Mouse (Mus musculus): ENCODE results near the gene Prss57. TPM values are rescaled to one million over a fixed set of nuclear protein-coding genes. Genes with fewer than 3 reads are reported as not detected.

Gene Prss57
- polyA plus RNA-seq (2015; fragmentation: Nextera tagmentation; extraction: Ambion mirVana) = 0.36 and 0.62 TPM in 2 replicates

GRCm38 (mm10) chr10:79790861-79791260 is at the start of gene Prss57:
Gene Prss57 (minus strand): TSS chr10:79790961.
- no peaks in the 10 kb centered on the region for H3K9me3 ChIP-seq (ENCODE audit: control insufficient read depth, low read length)
- WGBS = 82% methylated on average over 4 of the region's 4 CpGs
- H3K4me2 ChIP-seq (ENCODE audit: low read length) = no peak within 1 kb of the TSS
- no peak for ATAC-seq
- no peak within 1 kb of the TSS for H3K27ac ChIP-seq (ENCODE audit: low read length)
- H3K9ac ChIP-seq (replicated peaks; ENCODE audit: low read depth, low read length) = no peak within 1 kb of the TSS
- H3K27me3 ChIP-seq (replicated peaks; ENCODE audit: control insufficient read depth, insufficient read depth, low read length) = no peaks in the 10 kb centered on the region
- H3K36me3 ChIP-seq (ENCODE audit: control insufficient read depth, insufficient read depth) = no peaks in the 10 kb centered on the region
- H3K4me3 ChIP-seq (replicated peaks; ENCODE audit: low read length) = no peak within 1 kb of the TSS
- peaks cover 12% of the 10 kb centered on the region for H3K4me1 ChIP-seq (replicated peaks; ENCODE audit: control insufficient read depth, insufficient read depth, low read length)

GRCm38 (mm10) chr10:79840091-79840490 is 49.3 kb upstream of the Prss57 start:
- ATAC-seq = no peak
- Histone ChIP-seq H3K4me3 (replicated peaks; ENCODE audit: low read length) (no peak overlapping the region), H3K36me3 (ENCODE audit: control insufficient read depth, insufficient read depth) (no peaks in the 10 kb centered on the region), H3K9me3 (ENCODE audit: control insufficient read depth, low read length) (no peaks in the 10 kb centered on the region), H3K4me2 (ENCODE audit: low read length) (no peak overlapping the region), H3K4me1 (replicated peaks; ENCODE audit: control insufficient read depth, insufficient read depth, low read length) (peaks cover 11% of the 10 kb centered on the region; the same call in 1 of the 2 replicates), H3K9ac (replicated peaks; ENCODE audit: low read depth, low read length) (no peak overlapping the region), H3K27ac (ENCODE audit: low read length) (0 out of 2 replicates have a peak overlapping the region, but pooled peaks have one; percentile 4), H3K27me3 (replicated peaks; ENCODE audit: control insufficient read depth, insufficient read depth, low read length) (no peaks in the 10 kb centered on the region)
- 84% methylated on average over 3 of the region's 3 CpGs for WGBS

DNA sequence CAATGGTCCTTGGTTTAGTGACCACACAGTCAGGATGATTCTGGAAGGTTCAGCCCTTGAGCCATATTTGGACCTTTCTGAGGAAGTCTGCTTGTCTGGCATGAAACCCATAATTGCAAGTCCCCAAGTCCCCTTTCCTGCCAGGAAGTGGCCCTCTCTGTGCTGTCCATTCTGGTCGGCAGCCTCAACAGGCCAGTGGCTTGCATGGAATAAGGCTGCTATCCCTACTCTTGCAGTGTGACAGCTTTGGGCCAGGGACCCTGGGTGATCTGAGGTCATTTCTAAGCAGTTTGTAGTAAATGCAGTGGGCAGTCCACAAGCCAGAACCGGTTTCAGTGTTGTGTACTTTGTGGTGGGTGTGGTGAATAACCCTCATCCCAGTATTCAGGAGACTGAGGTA is 47.4 kb upstream of the Prss57 start:
- Histone ChIP-seq H3K27me3 (replicated peaks; ENCODE audit: control insufficient read depth, insufficient read depth, low read length) (no peaks in the 10 kb centered on the region), H3K9ac (replicated peaks; ENCODE audit: low read depth, low read length) (no peak overlapping the region), H3K36me3 (ENCODE audit: control insufficient read depth, insufficient read depth) (no peaks in the 10 kb centered on the region), H3K4me1 (replicated peaks; ENCODE audit: control insufficient read depth, insufficient read depth, low read length) (peaks cover 8% of the 10 kb centered on the region; the same call in 1 of the 2 replicates), H3K4me2 (ENCODE audit: low read length) (no peak overlapping the region), H3K9me3 (ENCODE audit: control insufficient read depth, low read length) (no peaks in the 10 kb centered on the region), H3K27ac (ENCODE audit: low read length) (no peak overlapping the region), H3K4me3 (replicated peaks; ENCODE audit: low read length) (no peak overlapping the region)
- WGBS = 77% methylated on average over 2 of the region's 2 CpGs
- no peak for ATAC-seq

- H3K9ac ChIP-seq (replicated peaks; ENCODE audit: low read depth, low read length) = no peak overlapping the region
- WGBS = 97% methylated on average over 3 of the region's 3 CpGs
- H3K4me1 ChIP-seq (replicated peaks; ENCODE audit: control insufficient read depth, insufficient read depth, low read length) = peaks cover 7% of the 10 kb centered on the region; the same call in 1 of the 2 replicates
- ATAC-seq = no peak
- no peak overlapping the region for H3K4me2 ChIP-seq (ENCODE audit: low read length)
- no peak overlapping the region for H3K27ac ChIP-seq (ENCODE audit: low read length)
- H3K9me3 ChIP-seq (ENCODE audit: control insufficient read depth, low read length) = no peaks in the 10 kb centered on the region
- H3K4me3 ChIP-seq (replicated peaks; ENCODE audit: low read length) = no peak overlapping the region
- H3K27me3 ChIP-seq (replicated peaks; ENCODE audit: control insufficient read depth, insufficient read depth, low read length) = no peaks in the 10 kb centered on the region
- H3K36me3 ChIP-seq (ENCODE audit: control insufficient read depth, insufficient read depth) = no peaks in the 10 kb centered on the region
Observed at GRCm38 (mm10) chr10:79836918-79837317, 46.2 kb upstream of the Prss57 start.

- Histone ChIP-seq H3K4me3 (replicated peaks; ENCODE audit: low read length) (no peak overlapping the region), H3K4me2 (ENCODE audit: low read length) (no peak overlapping the region), H3K27ac (ENCODE audit: low read length) (no peak overlapping the region), H3K9ac (replicated peaks; ENCODE audit: low read depth, low read length) (no peak overlapping the region; the same call in 1 of the 2 replicates), H3K4me1 (replicated peaks; ENCODE audit: control insufficient read depth, insufficient read depth, low read length) (no peaks in the 10 kb centered on the region), H3K36me3 (ENCODE audit: control insufficient read depth, insufficient read depth) (no peaks in the 10 kb centered on the region), H3K27me3 (replicated peaks; ENCODE audit: control insufficient read depth, insufficient read depth, low read length) (no peaks in the 10 kb centered on the region), H3K9me3 (ENCODE audit: control insufficient read depth, low read length) (no peaks in the 10 kb centered on the region)
- ATAC-seq = peak; percentile 76
- WGBS = 21% methylated on average over 9 of the region's 9 CpGs
Observed at GRCm38 (mm10) chr10:79834769-79835398, 44.1 kb upstream of the Prss57 start.

DNA sequence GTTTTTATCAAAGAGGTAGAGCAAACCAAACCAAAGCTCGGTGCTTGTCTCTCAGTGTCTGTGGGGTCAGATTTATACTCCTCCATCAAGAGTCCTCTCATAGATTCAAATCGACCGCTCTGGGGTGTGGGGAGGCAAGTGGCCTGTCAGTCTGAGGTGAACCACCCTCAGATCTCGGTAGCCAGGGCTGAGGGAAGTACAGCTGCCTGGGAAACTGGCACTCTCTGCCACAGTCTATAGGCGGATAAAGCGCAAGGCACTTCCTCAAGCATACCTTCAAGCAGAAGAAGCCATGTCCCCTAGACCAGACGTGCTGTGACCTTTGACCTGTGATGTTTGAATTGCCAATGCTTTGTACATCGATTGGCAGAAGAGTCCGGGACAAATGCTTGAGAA is 42.0 kb upstream of the Prss57 start:
- Histone ChIP-seq H3K27ac (ENCODE audit: low read length) (no peak overlapping the region), H3K4me3 (replicated peaks; ENCODE audit: low read length) (no peak overlapping the region), H3K27me3 (replicated peaks; ENCODE audit: control insufficient read depth, insufficient read depth, low read length) (no peaks in the 10 kb centered on the region), H3K4me1 (replicated peaks; ENCODE audit: control insufficient read depth, insufficient read depth, low read length) (no peaks in the 10 kb centered on the region), H3K36me3 (ENCODE audit: control insufficient read depth, insufficient read depth) (no peaks in the 10 kb centered on the region), H3K9me3 (ENCODE audit: control insufficient read depth, low read length) (no peaks in the 10 kb centered on the region), H3K4me2 (ENCODE audit: low read length) (no peak overlapping the region), H3K9ac (replicated peaks; ENCODE audit: low read depth, low read length) (no peak overlapping the region)
- ATAC-seq = no peak
- WGBS = 78% methylated on average over 9 of the region's 9 CpGs

DNA sequence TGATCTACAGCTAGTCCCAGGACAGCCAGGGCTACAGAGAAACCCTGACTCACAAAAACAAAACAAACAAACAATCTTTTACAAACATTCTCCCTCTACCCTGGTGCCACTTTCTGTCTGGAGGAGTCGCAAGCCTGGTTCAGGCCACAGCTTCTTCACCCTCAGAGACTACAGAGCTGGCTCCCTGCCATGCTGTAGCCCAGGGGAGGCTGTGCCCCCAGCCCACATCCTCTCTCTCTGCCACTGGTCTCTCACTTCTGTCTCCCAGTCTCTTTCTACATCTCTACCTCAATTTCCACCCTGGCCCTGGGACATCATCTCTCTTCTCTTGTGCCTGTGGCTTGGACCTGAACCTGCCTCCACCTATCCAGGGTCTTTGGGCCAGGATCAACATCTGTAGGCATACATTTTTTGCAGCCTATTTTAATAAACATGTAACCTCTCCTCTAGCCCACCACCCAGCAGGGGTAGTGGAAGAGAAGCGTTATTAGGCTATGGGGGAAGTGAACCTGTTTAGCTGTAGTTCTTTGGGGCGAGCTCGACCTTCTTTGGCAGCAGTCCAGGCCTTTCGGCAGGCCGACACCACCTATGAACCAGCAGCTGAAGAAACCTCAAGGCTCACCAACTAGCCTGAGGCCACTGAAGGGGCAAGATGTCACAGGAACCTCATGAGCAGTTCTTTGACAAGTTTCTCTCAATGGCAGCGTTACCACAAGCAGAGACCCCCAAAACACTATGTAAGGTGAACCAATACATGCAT is 41.4 kb upstream of the Prss57 start:
- Histone ChIP-seq H3K27me3 (replicated peaks; ENCODE audit: control insufficient read depth, insufficient read depth, low read length) (no peaks in the 10 kb centered on the region), H3K9ac (replicated peaks; ENCODE audit: low read depth, low read length) (no peak overlapping the region), H3K4me3 (replicated peaks; ENCODE audit: low read length) (no peak overlapping the region), H3K4me2 (ENCODE audit: low read length) (no peak overlapping the region), H3K4me1 (replicated peaks; ENCODE audit: control insufficient read depth, insufficient read depth, low read length) (no peaks in the 10 kb centered on the region), H3K27ac (ENCODE audit: low read length) (no peak overlapping the region), H3K9me3 (ENCODE audit: control insufficient read depth, low read length) (no peaks in the 10 kb centered on the region), H3K36me3 (ENCODE audit: control insufficient read depth, insufficient read depth) (no peaks in the 10 kb centered on the region)
- 57% methylated on average over 7 of the region's 7 CpGs for WGBS
- ATAC-seq = no peak

GRCm38 (mm10) chr10:79831583-79831982 is 40.8 kb upstream of the Prss57 start:
- no peaks in the 10 kb centered on the region for H3K27me3 ChIP-seq (replicated peaks; ENCODE audit: control insufficient read depth, insufficient read depth, low read length)
- no peaks in the 10 kb centered on the region for H3K36me3 ChIP-seq (ENCODE audit: control insufficient read depth, insufficient read depth)
- 85% methylated on average over 3 of the region's 3 CpGs for WGBS
- no peaks in the 10 kb centered on the region for H3K4me1 ChIP-seq (replicated peaks; ENCODE audit: control insufficient read depth, insufficient read depth, low read length)
- no peak for ATAC-seq
- no peak overlapping the region for H3K9ac ChIP-seq (replicated peaks; ENCODE audit: low read depth, low read length)
- no peak overlapping the region for H3K27ac ChIP-seq (ENCODE audit: low read length)
- no peak overlapping the region for H3K4me2 ChIP-seq (ENCODE audit: low read length)
- no peaks in the 10 kb centered on the region for H3K9me3 ChIP-seq (ENCODE audit: control insufficient read depth, low read length)
- no peak overlapping the region for H3K4me3 ChIP-seq (replicated peaks; ENCODE audit: low read length)

DNA sequence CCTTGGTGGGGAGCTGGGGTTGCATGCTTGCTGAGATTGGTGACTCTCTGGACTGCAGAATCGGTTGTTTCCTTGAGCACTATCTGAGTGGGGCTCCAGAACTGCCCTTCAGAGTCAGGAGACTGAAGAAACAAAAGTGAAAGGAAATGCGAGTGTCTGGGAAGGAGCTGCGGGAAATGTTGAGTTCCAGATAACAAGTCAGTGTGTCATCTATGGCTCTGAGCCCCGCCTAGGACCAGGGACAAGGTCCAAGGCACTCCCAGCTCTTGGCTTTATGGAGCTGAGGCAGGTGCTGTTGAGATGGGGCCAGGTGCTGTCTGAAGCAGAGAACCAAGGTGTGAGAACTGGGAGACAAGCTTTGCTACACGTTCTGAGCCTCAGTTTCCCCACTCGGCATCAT is 33.7 kb upstream of the Prss57 start:
- Histone ChIP-seq H3K4me2 (ENCODE audit: low read length) (no peak overlapping the region), H3K36me3 (ENCODE audit: control insufficient read depth, insufficient read depth) (peaks cover 9% of the 10 kb centered on the region), H3K9ac (replicated peaks; ENCODE audit: low read depth, low read length) (no peak overlapping the region), H3K27ac (ENCODE audit: low read length) (no peak overlapping the region), H3K4me3 (replicated peaks; ENCODE audit: low read length) (no peak overlapping the region), H3K4me1 (replicated peaks; ENCODE audit: control insufficient read depth, insufficient read depth, low read length) (0 out of 2 replicates have a peak, but pooled peaks cover 3% of the 10 kb centered on the region), H3K9me3 (ENCODE audit: control insufficient read depth, low read length) (no peaks in the 10 kb centered on the region), H3K27me3 (replicated peaks; ENCODE audit: control insufficient read depth, insufficient read depth, low read length) (no peaks in the 10 kb centered on the region)
- WGBS = 80% methylated on average over 6 of the region's 6 CpGs
- ATAC-seq = no peak
